Mouse (Mus musculus) mesoderm, embryonic 11.5 days (tissue): Measurements from ENCODE around the gene Cryab.
A peak's percentile ranks its signal among the peaks of the same experiment; 100 is the strongest.

Experiments used
- DNase-seq: peaks from one replicate; pipeline ENCODE4 v3.0.0-alpha.2; 2012; ENCODE audit warnings: low read depth, low spot score

The Cryab gene

GRCm38 (mm10) chr9:50797641-50798040, 46.5 kb downstream of the Cryab start:
- no peak for DNase-seq

- no peak for DNase-seq
Observed at GRCm38 (mm10) chr9:50798368-50798767, 47.2 kb downstream of the Cryab start.

- DNase-seq: peak; percentile 54
Observed at GRCm38 (mm10) chr9:50800985-50801384, 49.9 kb downstream of the Cryab start.

GRCm38 (mm10) chr9:50803055-50803671, 52.0 kb downstream of the Cryab start:
- DNase-seq: no peak
